In the genomic region with DNA sequence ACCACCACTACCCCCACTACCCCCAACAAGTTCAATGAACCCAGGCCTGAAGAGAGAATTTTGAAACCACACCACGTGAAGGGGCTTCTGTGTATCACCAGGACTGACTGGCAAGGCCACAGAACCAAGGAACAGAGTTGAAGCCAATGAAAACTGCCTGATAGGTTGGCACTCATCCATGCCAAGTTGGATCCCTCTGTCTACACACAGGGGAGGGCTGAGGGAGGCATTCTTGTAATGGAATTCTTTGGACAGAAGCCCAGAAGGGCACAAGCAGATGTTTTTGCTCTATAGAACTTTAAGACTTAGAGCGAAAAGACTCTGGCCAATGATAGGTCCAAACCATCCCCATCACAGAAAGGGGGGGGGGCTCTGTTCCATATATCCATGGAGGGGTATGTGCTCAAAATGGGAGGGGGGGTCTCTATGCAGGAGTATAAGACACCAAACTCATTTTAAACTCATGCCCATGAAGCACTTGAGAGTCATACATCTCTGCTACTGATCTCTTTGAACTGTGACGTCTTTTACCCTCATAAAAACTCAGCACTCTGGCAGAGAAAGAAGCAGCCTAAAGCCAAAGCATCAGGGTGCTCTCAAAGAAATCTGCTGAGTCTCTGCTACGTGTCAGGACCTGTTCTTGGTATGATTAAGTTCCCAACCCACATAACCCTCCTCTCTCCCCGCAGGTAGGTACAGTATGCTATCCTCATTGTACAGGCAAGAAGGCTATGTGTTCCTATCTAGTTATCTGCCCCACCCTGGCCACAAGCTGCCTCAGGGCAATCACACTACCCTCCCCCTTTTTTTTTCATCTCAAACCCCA, we compare ENCODE assay signal across 9 mouse cellular contexts.
DNase-seq lines count a peak whose midpoint lies in the region; ATAC-seq lines count a peak whose summit lies in the region.
"Had no signal": no experiment of that assay in that cellular context is flagged by ENCODE, and none has a peak within 500 bp of the region (broad histone marks: within the 10 kb centered on the region; RNA-seq: fewer than 3 reads in every experiment).

No protein-coding gene starts in this region.

- no peaks in the 10 kb centered on the region for H3K36me3 ChIP-seq in hindbrain, embryonic 12.5 days
- no peaks in the 10 kb centered on the region for H3K36me3 ChIP-seq in hindbrain, embryonic 10.5 days
- H3K36me3 ChIP-seq in heart, embryonic 15.5 days, result no peaks in the 10 kb centered on the region
- H3K36me3 ChIP-seq: G1E had no signal

- H3K4me3 ChIP-seq in hindbrain, embryonic 12.5 days, result no peak overlapping the region
- no peak overlapping the region for H3K4me3 ChIP-seq in hindbrain, embryonic 10.5 days
- no peak overlapping the region for H3K4me3 ChIP-seq in heart, embryonic 15.5 days

- ATAC-seq in hindbrain, embryonic 12.5 days (ENCODE audit: low FRiP score), result peak; percentile 66
- ATAC-seq in heart, embryonic 15.5 days (replicated peaks; ENCODE audit: insufficient number of reproducible peaks, insufficient read depth, low FRiP score, low read depth), result peak; percentile 86
- ATAC-seq in erythroblast, adult 5-6 weeks (replicated peaks; ENCODE audit: low FRiP score, poor library complexity, severe bottlenecking), result no peak

- H3K4me1 ChIP-seq in hindbrain, embryonic 12.5 days, result peaks cover 6% of the 10 kb centered on the region; the same call in 1 of the 2 replicates
- peaks cover 5% of the 10 kb centered on the region; the same call in 1 of the 2 replicates for H3K4me1 ChIP-seq in hindbrain, embryonic 10.5 days (replicated peaks)
- peaks cover 44% of the 10 kb centered on the region for H3K4me1 ChIP-seq in heart, embryonic 15.5 days (replicated peaks)

- DNase-seq in hindbrain, embryonic 10.5 days (ENCODE audit: low spot score), result no peak
- peak; percentile 67 for DNase-seq in adrenal gland, adult 8-10 months
- DNase-seq in lung, postnatal 10 days, result peak; percentile 14
- no peak for DNase-seq in layer of hippocampus, postnatal 36 days
- no peak for DNase-seq in c-Kit-positive CD71-positive TER-119-positive erythroid progenitor cells, embryonic 14.5 days (ENCODE audit: low spot score)

- WGBS in hindbrain, embryonic 12.5 days, result 63% methylated on average over 5 of the region's 5 CpGs
- WGBS in hindbrain, embryonic 10.5 days, result 83% methylated on average over 5 of the region's 5 CpGs
- 46% methylated on average over 5 of the region's 5 CpGs for WGBS in heart, embryonic 15.5 days

- H3K9me3 ChIP-seq in hindbrain, embryonic 12.5 days (replicated peaks), result no peaks in the 10 kb centered on the region
- H3K9me3 ChIP-seq in hindbrain, embryonic 10.5 days, result no peaks in the 10 kb centered on the region
- H3K9me3 ChIP-seq in heart, embryonic 15.5 days (replicated peaks), result no peaks in the 10 kb centered on the region
- H3K9me3 ChIP-seq: G1E had no signal

- H3K9ac ChIP-seq in hindbrain, embryonic 12.5 days, result no peak overlapping the region
- H3K9ac ChIP-seq in heart, embryonic 15.5 days, result no peak overlapping the region

- H3K27ac ChIP-seq in hindbrain, embryonic 12.5 days, result no peak overlapping the region
- H3K27ac ChIP-seq in hindbrain, embryonic 10.5 days, result no peak overlapping the region
- peak overlapping the region; percentile 78 for H3K27ac ChIP-seq in heart, embryonic 15.5 days

- H3K4me2 ChIP-seq in hindbrain, embryonic 12.5 days (replicated peaks), result no peak overlapping the region
- no peak overlapping the region for H3K4me2 ChIP-seq in heart, embryonic 15.5 days

- H3K27me3 ChIP-seq in hindbrain, embryonic 12.5 days, result peaks cover 3% of the 10 kb centered on the region; the same call in 1 of the 2 replicates
- H3K27me3 ChIP-seq in hindbrain, embryonic 10.5 days (ENCODE audit: insufficient read depth, poor library complexity, severe bottlenecking), result 0 out of 2 replicates have a peak, but pooled peaks cover 3% of the 10 kb centered on the region
- H3K27me3 ChIP-seq in heart, embryonic 15.5 days, result no peaks in the 10 kb centered on the region

Comparison
In these comparisons a context has a peak if more than half of its experiments do, and no peak if none do; other contexts are left out.
1. DNase-seq: peak in adrenal gland, adult 8-10 months (single experiment) and lung, postnatal 10 days (single experiment); none in hindbrain, embryonic 10.5 days (single experiment), layer of hippocampus, postnatal 36 days (0 of 2) and c-Kit-positive CD71-positive TER-119-positive erythroid progenitor cells, embryonic 14.5 days (single experiment).